Mouse (Mus musculus): ENCODE measurements around the gene Gucy1b1. TPM values are rescaled to one million over a fixed set of nuclear protein-coding genes. Genes with fewer than 3 reads are reported as not detected.

Gucy1b1 gene
- 11.2 TPM in 2 replicates for polyA plus RNA-seq (2012; rRNA removed)

DNA sequence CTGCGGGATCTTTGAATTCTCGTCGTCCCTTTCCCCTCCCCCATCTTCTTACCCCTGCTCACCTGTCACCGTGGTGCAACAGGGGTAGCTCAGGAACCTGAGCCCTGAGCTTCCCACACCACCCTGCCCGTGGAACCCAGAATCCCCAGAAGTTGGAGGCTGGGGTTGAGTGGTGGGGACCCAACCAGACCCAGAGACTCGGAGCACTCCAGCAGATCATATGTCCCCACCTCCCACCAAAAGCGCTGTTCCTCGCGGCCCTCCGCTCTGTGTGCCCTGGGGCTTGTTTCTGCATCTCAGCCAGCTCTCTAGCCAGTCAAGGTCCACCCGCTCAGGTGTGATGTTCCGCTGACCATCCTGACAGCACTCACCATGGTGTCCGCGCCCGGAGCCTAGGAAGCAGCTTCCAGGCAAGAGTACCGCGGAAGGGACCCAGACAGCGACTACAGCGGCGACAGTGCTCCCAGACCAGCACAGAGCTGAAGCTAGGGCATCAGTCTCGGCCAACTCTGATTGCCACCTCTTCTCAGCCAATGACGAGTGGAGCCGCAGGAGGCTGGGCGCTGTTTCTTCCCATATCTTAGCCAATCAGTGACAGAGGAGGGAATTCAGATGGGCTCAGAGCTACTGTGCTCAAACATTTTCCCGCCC lies at the start of gene Gucy1b1:
TSS of gene Gucy1b1 (minus strand) at position 489 of the 651 bp plus-strand sequence.
- peak; percentile 22 for DNase-seq (ENCODE audit: low spot score)

DNA sequence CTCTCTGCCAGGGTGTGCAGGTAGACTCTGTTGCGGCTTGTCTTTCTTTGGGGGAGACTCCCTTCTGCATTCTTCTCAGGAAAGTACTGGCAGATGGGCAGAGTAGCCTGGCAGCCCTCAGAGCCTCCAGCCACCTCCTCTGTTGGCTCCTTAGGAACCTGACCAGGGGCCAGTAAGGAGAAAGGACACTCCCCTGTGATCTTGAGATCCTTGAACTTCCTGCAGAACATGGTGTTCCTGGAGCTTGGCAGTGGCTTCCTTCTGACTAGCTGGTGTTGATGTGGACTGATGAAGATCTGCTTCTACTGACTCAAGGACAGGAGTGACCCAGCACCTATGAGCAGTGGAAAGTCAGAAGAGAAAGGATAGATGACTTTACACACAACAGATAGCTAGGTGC lies 44.4 kb upstream of the Gucy1b1 start:
- DNase-seq (ENCODE audit: low spot score): no peak

- no peak for DNase-seq (ENCODE audit: low spot score)
Measured at GRCm38 (mm10) chr3:82112439-82112838, 38.0 kb upstream of the Gucy1b1 start.

DNA sequence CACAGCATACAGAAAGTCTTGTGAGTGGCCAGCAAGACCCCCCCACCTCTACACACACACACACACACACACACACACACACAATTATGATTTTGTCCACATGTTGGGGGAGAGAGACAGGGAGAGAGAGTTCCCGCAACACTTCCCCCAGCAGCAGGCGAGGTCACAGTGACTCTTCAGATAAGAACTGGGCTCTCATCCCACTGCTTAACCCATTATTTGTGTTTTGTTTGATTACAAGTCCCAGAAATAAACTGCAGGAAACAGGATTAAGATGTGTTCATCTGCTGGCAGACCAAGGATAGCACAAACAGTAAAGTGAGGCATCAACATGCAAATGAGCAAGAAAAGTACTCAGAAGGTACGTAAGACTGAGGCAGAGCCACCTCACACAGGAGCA lies 37.5 kb upstream of the Gucy1b1 start:
- no peak for DNase-seq (ENCODE audit: low spot score)

DNA sequence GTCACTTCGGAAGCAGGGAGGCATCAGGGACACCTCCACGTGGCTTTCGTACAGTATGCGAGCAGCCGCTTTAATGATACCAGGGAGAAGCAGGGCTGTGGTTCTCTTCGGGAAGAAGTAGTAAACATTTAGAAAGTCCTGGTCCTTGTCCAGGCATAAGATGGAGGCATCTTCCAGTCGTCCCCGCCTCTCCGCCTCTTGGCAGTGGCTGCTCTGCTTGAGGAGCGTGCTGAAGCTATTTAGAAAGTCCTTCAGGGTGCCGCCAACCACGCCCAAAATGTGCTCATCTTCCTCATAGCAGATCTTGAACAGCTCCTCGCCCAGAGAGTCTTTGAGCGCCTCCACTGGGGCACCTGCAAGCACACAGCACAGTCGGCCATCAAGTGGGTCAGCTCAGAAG lies 34.5 kb upstream of the Gucy1b1 start:
- DNase-seq (ENCODE audit: low spot score): no peak

- DNase-seq (ENCODE audit: low spot score): no peak
Measured at GRCm38 (mm10) chr3:82104229-82104628, 29.7 kb upstream of the Gucy1b1 start.

GRCm38 (mm10) chr3:82099127-82099526 lies 24.6 kb upstream of the Gucy1b1 start:
- no peak for DNase-seq (ENCODE audit: low spot score)

- DNase-seq (ENCODE audit: low spot score): no peak
Measured at GRCm38 (mm10) chr3:82096801-82097200, 22.3 kb upstream of the Gucy1b1 start.

- DNase-seq (ENCODE audit: low spot score): peak; percentile 25
Measured at GRCm38 (mm10) chr3:82073741-82074181, 728 bp downstream of the Gucy1b1 start.

GRCm38 (mm10) chr3:82067830-82068229 lies 6.7 kb downstream of the Gucy1b1 start:
- DNase-seq (ENCODE audit: low spot score): no peak

- DNase-seq (ENCODE audit: low spot score): no peak
Measured at GRCm38 (mm10) chr3:82061402-82062180, 12.9 kb downstream of the Gucy1b1 start.

DNA sequence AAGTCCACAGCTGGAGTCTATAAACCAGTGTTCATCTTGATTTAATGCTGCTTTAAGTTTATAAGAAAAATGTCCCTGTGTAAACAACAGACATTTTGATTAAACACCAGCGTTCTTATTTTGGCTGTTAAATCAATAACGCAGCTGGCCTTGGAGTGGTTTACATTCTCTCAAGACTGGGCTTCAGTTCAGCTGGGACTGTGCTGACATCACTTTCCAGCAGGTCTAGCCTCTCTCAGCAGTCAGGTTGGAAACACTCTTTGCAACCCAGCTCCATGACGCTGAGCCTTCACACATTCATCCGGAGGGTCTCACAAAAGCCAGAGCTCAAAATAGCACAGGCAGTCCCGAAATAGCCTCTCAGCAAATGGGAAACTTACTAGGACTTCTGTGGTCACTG lies 17.3 kb downstream of the Gucy1b1 start:
- no peak for DNase-seq (ENCODE audit: low spot score)

DNA sequence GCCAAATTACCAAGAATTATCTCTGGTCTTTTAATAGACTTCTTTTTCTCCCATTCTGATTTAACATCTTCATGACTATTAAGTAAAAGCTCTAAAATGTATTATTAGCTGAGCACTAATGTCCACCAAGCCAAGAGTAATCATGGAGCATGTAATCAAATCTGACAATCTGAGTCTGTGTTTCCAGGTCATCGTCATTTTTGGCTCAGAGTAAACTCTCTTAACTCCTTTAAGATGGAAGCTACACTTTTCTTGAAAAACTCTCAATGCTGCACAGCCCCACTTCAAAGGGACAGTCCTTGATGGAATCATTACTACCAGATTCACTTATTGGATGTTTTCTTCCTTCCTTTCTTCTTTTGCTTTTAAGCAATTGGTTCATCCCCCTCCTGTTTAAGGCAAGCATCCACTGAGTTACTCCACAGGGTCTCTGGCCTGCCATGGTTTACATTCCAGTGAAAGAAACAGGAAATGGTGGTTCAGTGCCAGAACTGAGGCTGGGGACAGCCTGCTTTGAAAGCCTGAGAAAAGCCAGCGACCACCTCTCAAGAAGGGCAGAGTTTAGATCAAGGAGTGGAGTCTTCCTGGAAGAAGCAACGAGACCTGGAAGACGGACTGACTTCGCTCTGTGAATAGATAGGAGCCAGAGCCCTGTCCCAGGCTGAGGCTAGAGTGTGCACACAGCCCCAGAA lies 20.1 kb downstream of the Gucy1b1 start:
- DNase-seq (ENCODE audit: low spot score): no peak

GRCm38 (mm10) chr3:82052029-82052428 lies 22.5 kb downstream of the Gucy1b1 start:
- no peak for DNase-seq (ENCODE audit: low spot score)

- DNase-seq (ENCODE audit: low spot score): no peak
Measured at GRCm38 (mm10) chr3:82051468-82051867, 23.0 kb downstream of the Gucy1b1 start.

DNA sequence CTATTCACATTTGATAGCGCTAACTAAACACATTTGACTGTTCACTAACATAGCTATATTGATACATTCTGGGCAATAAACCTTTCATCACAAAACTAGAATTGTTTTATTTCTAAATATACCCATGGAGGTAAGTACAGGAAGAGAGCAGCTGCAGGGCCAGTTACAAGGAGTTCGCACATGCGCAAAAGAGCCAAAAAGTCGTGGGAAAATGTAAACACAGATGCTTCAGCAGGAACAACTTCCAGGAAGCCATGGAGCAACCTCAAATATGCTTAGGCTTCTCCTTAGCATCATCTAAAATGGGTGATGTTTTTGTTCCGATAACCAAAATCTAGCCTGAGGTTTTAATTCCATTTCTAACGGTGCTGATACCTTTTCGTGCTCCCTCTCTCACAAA lies 25.8 kb downstream of the Gucy1b1 start:
- DNase-seq (ENCODE audit: low spot score): no peak

- no peak for DNase-seq (ENCODE audit: low spot score)
Measured at GRCm38 (mm10) chr3:82048078-82048477, 26.4 kb downstream of the Gucy1b1 start.

GRCm38 (mm10) chr3:82047100-82047753 lies 27.3 kb downstream of the Gucy1b1 start:
- DNase-seq (ENCODE audit: low spot score): no peak

GRCm38 (mm10) chr3:82046087-82046486 lies 28.4 kb downstream of the Gucy1b1 start:
- no peak for DNase-seq (ENCODE audit: low spot score)

- no peak for DNase-seq (ENCODE audit: low spot score)
Measured at GRCm38 (mm10) chr3:82044902-82045301, 29.6 kb downstream of the Gucy1b1 start.

- no peak for DNase-seq (ENCODE audit: low spot score)
Measured at GRCm38 (mm10) chr3:82043676-82044075, 30.8 kb downstream of the Gucy1b1 start.
